Mouse (Mus musculus) natural killer cell, adult 2 months (primary cell): Measurements from ENCODE around the gene Eid2b.
A peak's percentile ranks its signal among the peaks of the same experiment; 100 is the strongest.

Source experiments
- DNase-seq, 2 experiments: peaks; one replicate each; pipeline ENCODE4 v3.0.0; 2022; ENCODE audit warnings: low spot score in 2 of 2

Eid2b gene

DNA sequence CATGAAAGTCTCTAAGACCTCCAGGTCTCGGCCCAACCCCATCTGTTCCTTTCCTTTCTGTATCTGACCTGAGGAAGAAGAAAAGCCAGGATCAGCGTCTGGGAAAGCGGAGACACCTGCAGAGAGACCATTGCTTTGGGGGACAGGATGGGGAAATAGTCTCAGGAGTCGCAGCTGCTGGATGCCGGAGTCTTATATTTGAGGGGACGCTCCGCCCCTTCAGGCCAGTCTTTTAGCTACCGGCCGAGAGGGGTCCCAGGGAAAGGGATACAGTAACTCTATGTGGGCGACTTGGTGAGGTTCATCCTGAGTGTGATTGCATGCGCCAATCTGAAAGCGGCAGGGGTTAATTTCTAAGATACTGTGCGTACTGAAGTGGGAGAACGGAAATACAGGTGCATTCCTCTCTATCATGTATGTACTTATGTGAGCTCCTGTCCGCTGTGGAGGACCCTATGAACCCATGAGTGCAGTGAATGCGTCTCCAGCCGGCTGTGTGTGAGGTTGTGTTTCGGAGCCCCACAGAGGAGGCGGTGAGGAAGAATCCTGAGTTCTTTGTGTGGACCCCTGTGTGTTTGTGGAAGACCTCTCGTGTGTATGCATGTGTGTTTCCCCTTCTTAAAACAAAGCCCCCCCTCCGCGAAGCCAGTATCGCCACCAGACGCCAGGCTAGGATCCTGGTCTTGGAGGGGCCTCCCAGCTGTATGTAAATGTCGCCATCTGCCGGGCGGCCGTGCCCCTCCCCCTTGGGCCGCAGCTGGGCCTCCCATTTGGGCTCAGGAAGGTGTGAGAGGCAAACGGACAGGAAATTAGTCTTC lies 24.3 kb downstream of the Eid2b start, which contains the start of gene Dll3:
Dll3 (minus strand) TSS at position 623 of the 818 bp plus-strand sequence.
- peak; percentile 32 to 41 for DNase-seq

DNA sequence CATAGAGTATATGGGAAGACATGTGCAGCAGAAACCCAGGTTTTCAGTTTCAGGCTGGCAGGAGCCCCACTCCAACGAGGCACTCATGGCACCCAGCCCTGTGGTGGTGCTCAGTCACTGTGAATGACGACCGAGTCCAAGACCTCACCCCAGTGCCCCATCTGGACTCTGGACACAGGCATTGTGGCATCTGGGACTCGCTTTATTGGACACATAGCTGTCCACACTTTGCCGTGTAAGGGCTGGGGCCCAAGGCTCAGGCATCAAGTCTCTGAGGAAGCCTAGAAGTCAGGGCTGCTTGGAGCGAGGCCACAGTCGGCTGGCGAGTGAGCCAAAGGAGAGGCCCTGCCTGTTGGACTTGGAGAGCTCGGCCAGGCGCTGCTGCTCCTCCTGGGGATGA lies 28.1 kb downstream of the Eid2b start:
- no peak for DNase-seq

DNA sequence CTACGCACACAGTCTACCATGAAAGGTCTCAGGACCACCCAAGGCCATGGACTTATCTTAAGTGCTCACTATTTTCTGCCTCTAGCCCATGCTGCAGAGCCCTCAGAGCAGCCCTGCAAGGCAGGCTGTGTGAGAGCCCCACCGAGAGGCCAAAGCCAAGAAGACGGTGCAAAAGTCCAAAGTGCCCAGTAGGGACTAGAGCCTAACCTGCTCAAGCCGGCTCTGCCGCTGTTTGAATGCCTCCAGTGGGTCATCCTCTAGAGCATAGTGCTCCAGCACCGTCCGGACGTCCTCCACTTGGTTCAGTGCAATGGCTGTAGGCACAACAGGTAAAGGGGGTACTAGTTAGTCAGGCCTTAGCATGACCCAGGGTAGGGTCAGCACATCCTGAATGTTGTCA lies 28.7 kb downstream of the Eid2b start:
- no peak for DNase-seq

DNA sequence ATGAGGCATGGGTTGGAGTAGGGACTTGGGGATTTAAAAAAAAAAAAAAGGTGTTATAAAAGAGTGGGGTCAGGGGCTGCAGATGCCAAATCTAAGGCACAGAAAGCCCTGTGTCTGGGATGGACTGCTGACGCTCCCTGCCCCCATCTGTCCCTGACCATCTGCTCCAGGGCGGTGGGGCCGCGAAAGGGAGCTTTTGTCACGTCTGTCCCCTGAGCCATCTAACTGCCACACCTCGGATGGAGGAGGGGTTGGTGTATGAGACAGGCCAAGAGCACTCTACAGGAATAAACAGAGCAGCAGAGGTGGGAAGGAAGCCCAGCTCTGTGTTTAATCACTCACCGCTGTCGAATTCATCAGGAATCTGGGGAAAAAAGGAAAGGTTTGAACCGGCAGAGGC lies 32.2 kb downstream of the Eid2b start:
- no peak for DNase-seq

DNA sequence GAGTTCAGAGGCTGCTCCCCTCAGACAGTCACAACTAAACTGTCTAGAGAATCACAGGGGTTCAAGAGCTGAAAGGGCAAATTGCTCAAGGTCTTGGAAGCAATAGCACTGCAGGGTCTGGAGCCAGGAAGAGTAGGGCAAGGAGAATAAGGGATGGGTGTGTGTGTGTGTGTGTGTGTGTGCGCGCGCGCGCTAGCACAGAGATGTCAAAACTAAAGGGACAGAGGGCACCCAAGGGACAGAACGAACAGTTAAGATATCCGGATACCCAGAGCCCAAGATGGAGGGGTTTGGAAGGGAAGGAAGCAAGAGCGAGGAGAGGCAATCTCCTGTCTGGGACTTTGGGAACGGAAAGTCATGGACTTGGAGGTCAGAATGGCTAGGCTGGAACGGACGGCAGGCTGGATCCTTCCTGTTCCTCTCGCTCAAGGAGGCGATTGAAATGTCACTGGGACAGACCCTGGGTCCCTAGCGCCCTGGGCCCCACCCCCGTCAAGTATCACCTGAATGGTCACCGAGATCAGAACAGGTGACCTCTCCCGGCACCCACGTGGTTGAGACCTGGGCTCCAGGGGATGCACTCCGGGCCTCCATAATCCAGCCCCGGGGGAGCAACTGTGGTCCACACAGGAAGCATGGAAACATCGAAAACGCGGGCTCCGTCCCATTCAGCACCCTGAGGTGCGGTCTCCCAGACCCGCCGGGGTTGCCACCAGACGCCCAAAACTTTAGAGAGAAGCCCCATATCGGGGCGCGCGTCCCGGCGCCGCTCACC lies 33.8 kb downstream of the Eid2b start:
- DNase-seq: no peak

DNA sequence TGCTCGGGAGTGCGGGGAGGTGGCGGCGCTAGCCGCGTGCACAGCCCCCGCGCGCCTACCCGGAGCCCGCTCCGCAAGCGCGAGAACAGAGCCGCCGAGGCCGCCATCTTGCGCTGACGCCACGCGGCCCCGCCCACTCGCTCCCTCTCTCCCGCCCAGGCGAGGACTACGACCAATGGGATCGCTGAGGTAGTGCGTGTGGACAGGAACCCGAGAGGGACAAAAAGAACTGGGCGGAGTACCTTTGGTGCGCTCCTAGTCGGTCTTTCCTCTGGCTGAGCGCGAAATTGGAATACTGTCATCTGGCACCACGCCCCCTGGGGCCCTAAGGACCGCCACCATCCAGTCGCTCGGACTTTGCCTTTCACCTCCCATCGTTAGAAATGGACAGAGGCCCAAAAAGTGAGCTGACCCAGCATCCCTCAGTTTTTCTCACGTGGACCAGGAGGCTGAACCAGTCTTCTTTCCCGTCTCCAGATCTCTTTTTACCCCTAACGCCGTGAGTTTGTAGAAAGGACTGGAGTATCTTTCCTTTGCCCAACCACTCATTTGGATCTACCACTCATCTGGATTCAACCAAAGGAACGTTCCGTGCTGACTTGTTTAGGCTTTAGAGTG lies 34.5 kb downstream of the Eid2b start, which contains the start of gene Timm50:
Timm50 (minus strand) TSS at position 147 of the 618 bp plus-strand sequence.
- DNase-seq: peak; percentile 89 to 92

DNA sequence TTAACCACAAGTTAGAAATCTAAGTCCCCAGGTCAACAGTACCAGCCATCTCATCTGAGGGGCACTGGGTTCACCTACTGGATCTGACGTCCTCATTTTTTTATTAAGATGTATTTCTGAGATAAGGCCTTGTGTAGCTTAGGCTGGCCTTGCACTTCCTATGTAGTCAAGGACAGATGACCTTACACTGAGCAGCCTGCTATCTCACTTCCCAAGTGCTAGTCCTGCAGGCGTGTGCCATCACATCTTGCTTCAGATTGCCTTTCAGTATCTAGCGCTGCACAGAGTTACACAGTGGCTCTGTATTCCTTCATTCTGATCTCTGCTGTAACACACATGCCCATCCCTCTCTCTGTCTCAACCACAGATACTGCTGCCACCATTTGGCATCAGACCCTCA lies 40.5 kb downstream of the Eid2b start:
- no peak for DNase-seq

DNA sequence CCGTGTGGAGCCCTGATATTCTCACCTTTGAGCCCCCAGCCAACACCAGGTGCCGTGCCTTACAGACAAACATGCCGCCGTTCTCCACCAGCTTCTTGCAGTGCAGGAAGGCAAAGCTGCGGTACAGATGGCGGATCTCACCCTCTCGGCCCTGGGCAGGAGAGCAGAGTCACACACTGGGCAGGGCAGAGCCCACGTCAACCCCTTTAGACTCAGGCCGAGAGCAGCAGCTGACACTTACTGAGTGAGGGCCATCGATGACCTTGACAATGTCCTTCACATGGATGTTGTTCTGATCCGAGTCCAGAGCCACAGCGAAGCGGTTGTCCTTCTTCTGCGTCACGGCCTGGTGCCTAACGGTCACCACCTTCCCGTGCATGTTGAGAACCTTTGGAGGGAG lies 41.2 kb downstream of the Eid2b start:
- DNase-seq: no peak

DNA sequence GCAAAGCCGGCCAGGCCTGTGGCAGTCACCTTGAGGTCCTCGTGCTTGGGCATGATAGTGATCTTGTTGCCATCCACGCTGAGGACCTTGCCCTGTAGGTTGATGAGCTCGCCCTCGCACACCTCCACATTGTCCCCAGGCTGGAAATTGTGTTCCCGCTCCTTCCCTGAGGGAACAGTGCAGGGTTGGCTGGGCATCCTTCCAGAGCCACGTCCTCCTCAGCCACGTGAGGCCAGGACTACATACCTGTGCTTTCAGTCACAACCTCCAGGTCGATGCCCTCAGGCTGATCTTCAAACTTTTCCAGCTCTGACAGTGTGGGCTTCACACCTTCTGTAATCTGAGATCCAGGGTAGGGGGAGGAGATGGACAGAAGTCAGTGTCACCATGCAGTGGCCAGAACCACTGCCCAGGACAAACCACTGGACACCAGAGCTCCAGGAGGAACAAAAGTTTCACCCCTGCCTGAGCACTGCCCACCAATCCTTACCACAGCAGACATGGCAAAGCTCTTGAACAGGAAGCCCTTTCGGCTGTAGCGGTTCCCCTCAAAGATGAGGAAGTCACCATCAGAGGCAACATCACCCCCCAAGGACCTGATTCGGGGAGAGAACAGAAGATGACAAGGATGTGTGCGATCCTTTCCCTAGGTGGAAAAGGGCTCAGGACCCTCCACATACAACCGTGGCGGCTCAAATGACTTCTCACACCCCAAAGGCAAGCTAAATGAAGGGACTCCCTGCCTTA lies 44.6 kb downstream of the Eid2b start:
- DNase-seq: no peak

DNA sequence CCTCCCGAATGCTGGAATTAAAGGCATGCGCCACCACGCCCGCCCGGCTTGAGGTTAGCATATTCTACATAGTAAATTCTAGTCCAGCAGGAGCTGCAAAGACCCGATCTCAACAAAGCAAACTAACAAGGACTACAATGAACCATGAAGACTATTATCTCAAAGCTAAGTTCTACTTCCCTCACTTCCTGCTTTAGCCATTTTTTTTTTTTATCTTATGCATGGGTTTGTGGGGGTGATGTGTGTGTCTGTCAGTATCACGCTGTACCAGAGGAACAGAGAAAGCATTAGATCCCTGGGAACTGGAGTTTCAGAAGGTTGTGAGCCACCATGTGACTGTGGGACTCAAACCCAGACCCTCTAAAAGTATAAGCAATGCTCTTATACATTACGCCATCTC lies 47.8 kb downstream of the Eid2b start:
- no peak for DNase-seq

DNA sequence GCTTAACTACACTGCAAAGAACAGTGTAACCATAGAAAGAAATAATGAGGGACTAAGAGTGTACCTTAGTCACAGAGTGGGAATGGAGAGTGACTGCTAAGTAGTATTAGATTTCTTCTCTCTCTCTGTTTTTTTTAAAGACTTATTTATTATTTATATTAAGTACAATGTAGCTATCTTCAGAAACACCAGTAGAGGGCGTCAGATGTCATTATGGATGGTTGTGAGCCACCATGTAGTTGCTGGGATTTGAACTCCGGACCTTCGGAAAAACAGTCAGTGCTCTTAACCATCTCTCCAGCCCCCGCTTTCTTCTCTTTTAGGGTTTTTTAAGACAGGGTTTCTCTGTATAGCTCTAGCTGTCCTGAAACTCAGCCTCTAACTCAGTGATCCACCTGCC lies 48.9 kb downstream of the Eid2b start:
- no peak for DNase-seq

DNA sequence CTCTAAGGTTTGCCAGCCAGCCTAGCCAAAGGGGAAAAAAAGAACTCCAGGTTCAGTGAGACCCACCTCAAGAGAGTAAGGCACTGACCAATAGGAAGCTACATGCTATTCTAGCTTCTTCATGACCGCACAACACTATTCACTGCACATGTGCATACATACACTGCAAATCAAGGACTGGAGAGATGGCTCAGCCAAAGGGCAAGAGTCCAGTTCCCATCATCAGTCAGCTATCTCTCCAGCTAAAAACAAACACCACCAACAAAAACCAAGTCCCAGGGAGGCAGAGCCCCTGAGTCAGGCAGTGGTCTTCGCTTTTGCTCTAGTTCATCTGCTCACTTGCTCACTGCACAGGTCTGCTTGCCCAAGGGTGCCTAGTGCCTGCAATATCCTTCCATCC lies 50.7 kb downstream of the Eid2b start:
- DNase-seq: no peak
